Comparison of ENCODE assay signal across 21 mouse cellular contexts in the genomic region with DNA sequence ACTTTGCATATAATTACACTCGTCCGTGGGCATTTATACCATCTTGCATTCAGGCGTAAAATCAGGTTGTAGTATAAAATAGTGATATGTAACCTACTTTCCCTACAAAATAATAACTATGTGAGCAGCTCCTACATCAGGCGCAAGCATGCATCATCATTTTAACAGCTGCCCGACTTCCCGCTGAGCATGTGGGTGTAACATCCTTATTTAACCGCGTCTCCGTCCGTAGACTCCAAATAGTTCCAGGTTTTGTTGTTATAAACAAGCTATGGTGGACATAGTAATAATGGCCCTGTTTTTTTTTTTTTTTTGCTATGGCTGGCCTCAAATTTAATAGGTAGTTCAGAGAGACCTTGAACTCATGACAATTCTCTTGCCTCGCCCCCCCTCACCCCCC. TPM values are rescaled to one million over a fixed set of nuclear protein-coding genes. Genes with fewer than 3 reads are reported as not detected.
"Had no signal": no experiment of that assay in that cellular context is flagged by ENCODE, and none has a peak within 500 bp of the region (broad histone marks: within the 10 kb centered on the region; RNA-seq: fewer than 3 reads in every experiment).

No protein-coding gene starts in this region.

- H3K27ac ChIP-seq: kidney, embryonic 15.5 days; limb, embryonic 12.5 days; limb, embryonic 15.5 days; liver, embryonic 14.5 days; macrophage; midbrain, embryonic 12.5 days; midbrain, embryonic 15.5 days; neural tube, embryonic 13.5 days; stomach, embryonic 15.5 days had no signal

- H3K36me3 ChIP-seq: kidney, embryonic 15.5 days; limb, embryonic 12.5 days; limb, embryonic 15.5 days; midbrain, embryonic 12.5 days; midbrain, embryonic 15.5 days; neural tube, embryonic 13.5 days; stomach, embryonic 15.5 days had no signal

- H3K4me3 ChIP-seq: kidney, embryonic 15.5 days; limb, embryonic 12.5 days; limb, embryonic 15.5 days; midbrain, embryonic 12.5 days; midbrain, embryonic 15.5 days; neural tube, embryonic 13.5 days; stomach, embryonic 15.5 days had no signal

- DNase-seq: kidney, adult 8-10 months; kidney, postnatal 10 days; kidney, postnatal 36 days; layer of hippocampus, adult 9-11 months; left cerebral cortex, postnatal 4 days; liver, postnatal 0 days; lung, embryonic 14.5 days; thymus, postnatal 25 days had no signal

- H3K4me2 ChIP-seq: kidney, embryonic 15.5 days; limb, embryonic 12.5 days; limb, embryonic 15.5 days; liver, embryonic 11.5 days; lung, embryonic 14.5 days; midbrain, embryonic 12.5 days; midbrain, embryonic 15.5 days; neural tube, embryonic 13.5 days; stomach, embryonic 15.5 days had no signal

- H3K9me3 ChIP-seq: kidney, embryonic 15.5 days; limb, embryonic 12.5 days; limb, embryonic 15.5 days; midbrain, embryonic 12.5 days; midbrain, embryonic 15.5 days; neural tube, embryonic 13.5 days; stomach, embryonic 15.5 days had no signal

- ATAC-seq: intestine, postnatal 0 days; liver, postnatal 0 days; lung, postnatal 0 days; midbrain, embryonic 15.5 days had no signal

- H3K9ac ChIP-seq: kidney, embryonic 15.5 days; limb, embryonic 12.5 days; limb, embryonic 15.5 days; liver, embryonic 14.5 days; liver, postnatal 0 days; lung, embryonic 14.5 days; midbrain, embryonic 12.5 days; midbrain, embryonic 15.5 days; neural tube, embryonic 13.5 days; stomach, embryonic 15.5 days had no signal

- H3K27me3 ChIP-seq: kidney, embryonic 15.5 days; limb, embryonic 12.5 days; limb, embryonic 15.5 days; midbrain, embryonic 12.5 days; midbrain, embryonic 15.5 days; neural tube, embryonic 13.5 days; stomach, embryonic 15.5 days had no signal

RNA-seq across cellular contexts. Expression of gene Spocd1, which starts 53.6 kb away (rescaled TPM):
- polyA plus RNA-seq: intestine, postnatal 0 days; kidney, embryonic 15.5 days; limb, embryonic 12.5 days; liver, postnatal 0 days; lung, embryonic 14.5 days; lung, postnatal 0 days; macrophage; midbrain, embryonic 12.5 days; midbrain, embryonic 15.5 days; neural tube, embryonic 13.5 days; urinary bladder, adult 2 months had no signal
